Mouse (Mus musculus): Measurements from ENCODE around the gene Tmem219.

The Tmem219 gene

GRCm38 (mm10) chr7:126862147-126862784 lies 60.5 kb downstream of the Tmem219 start, which contains the start of gene Ino80e:
Gene Ino80e, minus strand, starts transcription at chr7:126862377.
- peak; percentile 93 for DNase-seq (ENCODE audit: low read depth, low spot score)

GRCm38 (mm10) chr7:126861429-126862130 lies 61.1 kb downstream of the Tmem219 start, which contains the start of gene Hirip3:
Gene Hirip3, plus strand, starts transcription at chr7:126861972.
- DNase-seq (ENCODE audit: low read depth, low spot score): peak; percentile 91

- no peak for DNase-seq (ENCODE audit: low read depth, low spot score)
These were observed 61.7 kb downstream of the Tmem219 start for GRCm38 (mm10) chr7:126860987-126861386.

DNA sequence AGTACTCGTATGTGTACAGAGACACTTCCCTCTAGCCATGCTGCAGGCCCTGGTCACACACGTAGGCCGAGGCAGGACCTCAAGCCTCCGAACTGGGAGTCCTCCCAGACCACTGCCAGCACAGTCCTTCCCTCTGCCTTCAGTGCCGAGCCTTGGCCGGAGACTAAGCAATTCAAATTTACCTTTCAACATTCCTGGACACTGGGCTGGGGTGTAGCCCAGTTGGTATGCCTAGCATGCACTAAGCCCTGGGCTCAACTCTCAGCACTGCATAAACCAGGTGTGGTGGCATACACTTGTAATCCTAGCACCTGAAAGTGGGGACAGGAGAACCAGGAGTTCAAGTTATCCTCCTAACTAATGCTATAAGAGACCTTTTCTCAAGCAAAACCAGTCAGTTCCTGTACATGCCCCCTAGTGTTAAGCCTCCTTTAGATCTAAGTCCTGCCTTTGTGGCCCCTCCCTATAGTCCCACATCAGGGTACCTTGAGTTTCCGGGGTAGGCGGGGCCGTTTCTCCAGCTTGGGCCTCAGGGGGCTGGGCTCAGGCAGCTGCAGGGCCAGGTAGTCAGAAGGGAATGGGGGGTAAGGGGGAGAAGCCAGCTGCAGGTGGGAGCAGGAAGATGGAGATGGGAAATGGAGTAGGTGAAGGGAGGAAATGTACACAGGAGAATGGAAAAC lies 65.8 kb downstream of the Tmem219 start:
- DNase-seq (ENCODE audit: low read depth, low spot score): no peak

GRCm38 (mm10) chr7:126855641-126856040 lies 67.1 kb downstream of the Tmem219 start:
- no peak for DNase-seq (ENCODE audit: low read depth, low spot score)

GRCm38 (mm10) chr7:126853454-126853853 lies 69.3 kb downstream of the Tmem219 start:
- no peak for DNase-seq (ENCODE audit: low read depth, low spot score)

- DNase-seq (ENCODE audit: low read depth, low spot score): no peak
These were observed 71.5 kb downstream of the Tmem219 start for GRCm38 (mm10) chr7:126851192-126851591.

- no peak for DNase-seq (ENCODE audit: low read depth, low spot score)
These were observed 72.6 kb downstream of the Tmem219 start for GRCm38 (mm10) chr7:126850161-126850560.

DNA sequence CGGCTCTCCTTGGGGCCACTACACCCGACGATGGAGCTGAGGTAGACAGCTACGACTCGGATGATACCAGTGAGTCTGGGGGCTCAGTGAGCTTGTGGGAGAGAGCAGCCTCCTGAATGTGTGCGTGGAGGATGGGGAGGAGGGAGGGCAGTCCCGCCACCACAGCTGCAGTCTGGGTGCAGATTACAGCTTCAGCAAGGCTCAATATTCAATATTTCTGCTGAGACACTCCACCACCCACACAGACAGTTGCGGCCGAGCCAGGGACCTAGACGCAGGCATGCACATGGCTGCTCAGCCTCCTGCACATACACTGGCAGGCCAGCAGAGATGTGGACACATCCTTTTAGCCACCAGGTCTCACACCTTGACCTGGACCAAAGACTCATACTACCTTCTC lies 73.9 kb downstream of the Tmem219 start:
- DNase-seq (ENCODE audit: low read depth, low spot score): no peak

- DNase-seq (ENCODE audit: low read depth, low spot score): no peak
These were observed 75.0 kb downstream of the Tmem219 start for GRCm38 (mm10) chr7:126847421-126848398.

DNA sequence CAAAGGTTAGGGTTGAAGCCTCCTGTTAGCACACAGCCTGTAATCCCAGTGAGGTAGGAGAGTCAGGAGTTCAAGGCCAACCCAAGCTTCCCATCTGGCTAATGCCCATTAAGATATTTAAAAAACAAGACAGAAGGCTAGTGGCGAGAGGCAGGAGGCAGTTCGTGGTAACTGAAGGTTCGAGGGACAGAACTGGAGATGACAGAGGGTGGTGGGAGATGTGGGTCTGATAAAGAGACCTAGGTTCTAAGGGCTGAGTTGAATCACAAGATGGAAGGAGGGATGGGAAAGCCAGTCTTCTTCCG lies 75.6 kb downstream of the Tmem219 start, which contains the start of gene Doc2a:
Gene Doc2a (plus strand): TSS at position 301 of the 305 bp plus-strand sequence.
- DNase-seq (ENCODE audit: low read depth, low spot score): no peak

DNA sequence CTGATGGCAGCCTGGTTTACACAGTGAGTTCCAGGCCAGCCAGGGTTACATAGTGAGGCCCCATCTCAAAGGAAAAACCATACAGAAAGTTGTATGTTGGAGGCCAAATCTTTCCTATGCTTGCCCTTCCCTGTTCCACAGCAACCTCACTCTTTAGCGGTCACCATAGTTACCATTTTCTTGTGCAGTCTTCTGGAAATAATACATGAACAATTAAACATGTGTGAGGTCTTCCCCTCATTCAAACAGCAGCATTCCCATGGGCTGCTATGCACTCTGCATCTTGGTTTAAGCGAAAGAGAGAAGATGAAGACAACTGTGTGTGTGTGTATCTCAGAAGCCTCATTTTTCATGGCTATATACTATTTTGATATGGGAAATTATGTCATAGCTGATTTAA lies 77.2 kb downstream of the Tmem219 start:
- DNase-seq (ENCODE audit: low read depth, low spot score): no peak

- no peak for DNase-seq (ENCODE audit: low read depth, low spot score)
These were observed 79.4 kb downstream of the Tmem219 start for GRCm38 (mm10) chr7:126843276-126843675.

Measured in 3T3-L1 (cell line).